Mouse (Mus musculus) neural tube, embryonic 14.5 days (tissue): ENCODE results near the gene Gm37240. TPM values are rescaled to one million over a fixed set of nuclear protein-coding genes. Genes with fewer than 3 reads are reported as not detected.

ENCODE experiments used
- ATAC-seq: fragments of 200-750 bp; cut with Nextera tagmentation; 2 replicates; pipeline ENCODE4 v1.8.0; 2017; ENCODE audit warnings: low read depth, mild to moderate bottlenecking, moderate TSS enrichment, moderate library complexity
- H3K27ac ChIP-seq: fragments of 300-500 bp; sonication (generic); 2 replicates; pipeline ENCODE4 v1.5.1; 2014; ENCODE audit warnings: low read depth, mild to moderate bottlenecking, control low read depth, low read length, moderate library complexity, mixed read lengths
- H3K27me3 ChIP-seq: fragments of 300-500 bp; sonication (generic); 2 replicates; pipeline ENCODE4 v1.6.1; 2014; ENCODE audit warnings: low read length; ENCODE audit not compliant: control insufficient read depth, insufficient read depth
- H3K36me3 ChIP-seq: fragments of 300-500 bp; sonication (generic); 2 replicates; pipeline ENCODE4 v1.6.1; 2014; ENCODE audit warnings: low read length, mixed read lengths; ENCODE audit not compliant: control insufficient read depth, insufficient read depth
- H3K4me1 ChIP-seq: fragments of 300-500 bp; sonication (generic); 2 replicates; pipeline ENCODE4 v1.6.1; 2014; ENCODE audit warnings: low read length; ENCODE audit not compliant: control insufficient read depth, insufficient read depth
- H3K4me2 ChIP-seq: fragments of 300-500 bp; sonication (generic); 2 replicates; pipeline ENCODE4 v1.6.1; 2014; ENCODE audit warnings: mild to moderate bottlenecking, low read depth, low read length, control low read depth
- H3K4me3 ChIP-seq: fragments of 300-500 bp; sonication (generic); 2 replicates; pipeline ENCODE4 v1.5.1; 2014; ENCODE audit warnings: low read depth, low read length, control low read depth, mixed read lengths
- H3K9ac ChIP-seq: fragments of 300-500 bp; sonication (generic); replicated peaks from 2 replicates; pipeline ENCODE4 v1.6.1; 2014; ENCODE audit warnings: low read depth, mild to moderate bottlenecking, control low read depth, low read length, mixed read lengths
- H3K9me3 ChIP-seq: fragments of 300-500 bp; sonication (generic); 2 replicates; pipeline ENCODE4 v1.6.1; 2016; ENCODE audit warnings: low read length; ENCODE audit not compliant: control insufficient read depth
- WGBS: fragments of 180-500 bp; shearing (Covaris S2); extraction: QIAGEN DNeasy Blood & Tissue Kit; methylation state at CpG from one replicate; pipeline ENCODE4 v1.1.7; 2014; 5-methylcytosine and 5-hydroxymethylcytosine counted together
- polyA plus RNA-seq: library from polyadenylated mRNA; unstranded; fragments of >200 nt; fragmentation: Nextera tagmentation; extraction: Ambion mirVana; gene quantifications from 2 replicates; pipeline ENCODE4 v1.2.1, GENCODE M21; 2014

The Gm37240 gene
- polyA plus RNA-seq, 1 experiment from 2014 or later, result not detected

DNA sequence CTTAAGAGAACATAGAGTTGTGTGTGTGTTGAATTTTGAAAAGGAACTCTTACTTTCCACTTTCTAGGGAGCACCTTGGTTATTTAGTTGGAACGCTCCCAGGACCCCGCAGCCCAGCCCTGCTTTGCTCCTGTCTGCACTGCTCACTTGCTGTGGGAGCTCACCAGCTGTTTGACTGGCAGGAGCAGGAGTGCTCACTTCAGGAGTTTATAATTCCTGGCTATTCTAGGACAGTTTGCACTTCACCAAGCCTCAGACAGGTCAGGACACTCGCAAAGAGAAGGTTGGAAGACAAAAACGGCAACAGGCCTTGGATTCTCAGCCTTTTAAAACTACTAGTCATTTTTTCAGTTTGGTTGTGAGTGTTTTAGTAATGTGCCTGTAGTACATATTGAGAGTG, 962.1 kb downstream of the Gm37240 start:
- no peak overlapping the region for H3K4me2 ChIP-seq
- H3K27me3 ChIP-seq, result no peaks in the 10 kb centered on the region
- H3K9ac ChIP-seq, result no peak overlapping the region
- no peaks in the 10 kb centered on the region for H3K36me3 ChIP-seq
- H3K27ac ChIP-seq, result no peak overlapping the region
- H3K9me3 ChIP-seq, result no peaks in the 10 kb centered on the region
- no peak for ATAC-seq
- no peaks in the 10 kb centered on the region for H3K4me1 ChIP-seq
- H3K4me3 ChIP-seq, result no peak overlapping the region
- WGBS, result 89% methylated on average over 4 of the region's 4 CpGs

GRCm38 (mm10) chr3:84923670-84924069, 963.6 kb downstream of the Gm37240 start:
- Histone ChIP-seq H3K27me3 (no peaks in the 10 kb centered on the region), H3K27ac (no peak overlapping the region), H3K4me1 (no peaks in the 10 kb centered on the region), H3K9ac (no peak overlapping the region), H3K4me3 (no peak overlapping the region), H3K36me3 (no peaks in the 10 kb centered on the region), H3K4me2 (no peak overlapping the region), H3K9me3 (no peaks in the 10 kb centered on the region)
- WGBS, result 93% methylated on average over 1 of the region's 1 CpGs
- ATAC-seq, result no peak

- Histone ChIP-seq H3K9ac (no peak overlapping the region), H3K27me3 (no peaks in the 10 kb centered on the region), H3K27ac (no peak overlapping the region), H3K4me2 (no peak overlapping the region), H3K4me3 (no peak overlapping the region), H3K4me1 (no peaks in the 10 kb centered on the region), H3K36me3 (no peaks in the 10 kb centered on the region), H3K9me3 (no peaks in the 10 kb centered on the region)
- ATAC-seq, result no peak
- WGBS, result 94% methylated on average over 1 of the region's 1 CpGs
Observed at GRCm38 (mm10) chr3:84923256-84923655, 964.1 kb downstream of the Gm37240 start.

- Histone ChIP-seq H3K9me3 (no peaks in the 10 kb centered on the region), H3K4me1 (no peaks in the 10 kb centered on the region), H3K27me3 (no peaks in the 10 kb centered on the region), H3K4me3 (no peak overlapping the region), H3K4me2 (no peak overlapping the region), H3K36me3 (no peaks in the 10 kb centered on the region), H3K27ac (no peak overlapping the region), H3K9ac (no peak overlapping the region)
- WGBS, result 76% methylated on average over 6 of the region's 6 CpGs
- no peak for ATAC-seq
Observed at GRCm38 (mm10) chr3:84921704-84922420, 965.5 kb downstream of the Gm37240 start.

- Histone ChIP-seq H3K9me3 (no peaks in the 10 kb centered on the region), H3K4me3 (no peak overlapping the region), H3K9ac (no peak overlapping the region), H3K27me3 (no peaks in the 10 kb centered on the region), H3K27ac (no peak overlapping the region), H3K4me1 (no peaks in the 10 kb centered on the region), H3K4me2 (no peak overlapping the region), H3K36me3 (no peaks in the 10 kb centered on the region)
- WGBS, result 78% methylated on average over 9 of the region's 9 CpGs
- ATAC-seq, result no peak
Observed at GRCm38 (mm10) chr3:84917903-84918679, 969.2 kb downstream of the Gm37240 start.

- ATAC-seq, result no peak
Observed at GRCm38 (mm10) chr3:84914284-84914683, 973.0 kb downstream of the Gm37240 start.

GRCm38 (mm10) chr3:84906528-84906927, 980.8 kb downstream of the Gm37240 start:
- no peak overlapping the region for H3K4me3 ChIP-seq
- no peak overlapping the region for H3K9ac ChIP-seq
- no peak; the same call in 1 of the 2 replicates for ATAC-seq
- no peaks in the 10 kb centered on the region for H3K27me3 ChIP-seq
- H3K4me2 ChIP-seq, result no peak overlapping the region
- H3K4me1 ChIP-seq, result no peaks in the 10 kb centered on the region
- WGBS, result 26% methylated on average over 1 of the region's 1 CpGs
- H3K27ac ChIP-seq, result no peak overlapping the region
- no peaks in the 10 kb centered on the region for H3K36me3 ChIP-seq
- no peaks in the 10 kb centered on the region for H3K9me3 ChIP-seq

More at GRCm38 (mm10) chr3:84914284-84914683, 973.0 kb downstream of the Gm37240 start:
- H3K4me2 ChIP-seq, result no peak overlapping the region
- H3K9ac ChIP-seq, result no peak overlapping the region
- WGBS, result 70% methylated on average over 1 of the region's 1 CpGs
- no peaks in the 10 kb centered on the region for H3K27me3 ChIP-seq
- H3K4me3 ChIP-seq, result no peak overlapping the region
- no peaks in the 10 kb centered on the region for H3K36me3 ChIP-seq
- H3K9me3 ChIP-seq, result no peaks in the 10 kb centered on the region
- H3K27ac ChIP-seq, result no peak overlapping the region
- no peaks in the 10 kb centered on the region for H3K4me1 ChIP-seq

- H3K4me1 ChIP-seq, result no peaks in the 10 kb centered on the region
- H3K27me3 ChIP-seq, result no peaks in the 10 kb centered on the region
- no peak overlapping the region for H3K27ac ChIP-seq
- H3K9ac ChIP-seq, result no peak overlapping the region
- no peak overlapping the region for H3K4me2 ChIP-seq
- H3K9me3 ChIP-seq, result no peaks in the 10 kb centered on the region
- H3K36me3 ChIP-seq, result no peaks in the 10 kb centered on the region
- ATAC-seq, result no peak
- H3K4me3 ChIP-seq, result no peak overlapping the region
- WGBS, result 85% methylated on average over 8 of the region's 8 CpGs
Observed at GRCm38 (mm10) chr3:84897952-84898351, 989.4 kb downstream of the Gm37240 start.

- WGBS, result 98% methylated on average over 5 of the region's 5 CpGs
- H3K27ac ChIP-seq, result no peak overlapping the region
- H3K4me1 ChIP-seq, result no peaks in the 10 kb centered on the region
Observed at GRCm38 (mm10) chr3:84890983-84891382, 996.3 kb downstream of the Gm37240 start.

More at GRCm38 (mm10) chr3:84890983-84891382, 996.3 kb downstream of the Gm37240 start:
- no peaks in the 10 kb centered on the region for H3K27me3 ChIP-seq
- ATAC-seq, result no peak
- no peak overlapping the region for H3K4me3 ChIP-seq
- H3K36me3 ChIP-seq, result no peaks in the 10 kb centered on the region
- H3K9me3 ChIP-seq, result no peaks in the 10 kb centered on the region
- no peak overlapping the region for H3K4me2 ChIP-seq
- no peak overlapping the region for H3K9ac ChIP-seq
